Mouse (Mus musculus) neutrophil, adult 59 days (primary cell): Measurements from ENCODE around the gene Anapc10. TPM values are rescaled to one million over a fixed set of nuclear protein-coding genes. Genes with fewer than 3 reads are reported as not detected.

ENCODE experiments used
- total RNA-seq, 2 experiments: library from RNA; stranded (reverse); gene quantifications; 1 replicate in 1 of 2; 2 replicates in 1 of 2; pipeline ENCODE4 v1.2.4; 2023

Anapc10 gene
- total RNA-seq = 1 to 10 TPM; 3.5 to 4.6 TPM

GRCm38 (mm10) chr8:79711064-79711961, at the start of gene Anapc10, which contains the start of gene Abce1:
Gene Anapc10, plus strand, starts transcription at chr8:79711820.
Gene Abce1, minus strand, starts transcription at chr8:79711740.

Other genes starting within 250 kb of the Anapc10 start
- 10 to 100 TPM; 25.5 to 29.3 TPM for gene Otud4, start 72.2 kb upstream of the Anapc10 start, total RNA-seq
- gene Abce1, start 80 bp upstream of the Anapc10 start, total RNA-seq = 10 to 100 TPM; 23.9 to 25.3 TPM